Mouse (Mus musculus): ENCODE measurements around the gene Nudt3.

- no peak for TF ChIP-seq GATA1 (IDR thresholded peaks at IDR 0.05; ENCODE audit: borderline replicate concordance, low read length)
- no peak; the same call in 1 of the 2 replicates for TF ChIP-seq CTCF (IDR thresholded peaks at IDR 0.05; ENCODE audit: low read depth, low read length)
- TF ChIP-seq GATA2 (IDR thresholded peaks at IDR 0.05; ENCODE audit: borderline replicate concordance, low read depth, low read length) = no peak
These were observed 31.3 kb downstream of the Nudt3 start for GRCm38 (mm10) chr17:27591826-27592564.

Measured in G1E (cell line).